Mouse (Mus musculus): ENCODE measurements around the gene Ccser2. TPM values are rescaled to one million over a fixed set of nuclear protein-coding genes. Genes with fewer than 3 reads are reported as not detected.

Gene Ccser2
- total and polyA plus RNA-seq, 3 experiments, result 3.0 to 4.2 TPM; not detected in 1

GRCm38 (mm10) chr14:36863877-36864489 lies 104.6 kb downstream of the Ccser2 start (continued):
- no peak for TF ChIP-seq MAZ (IDR thresholded peaks at IDR 0.05; ENCODE audit: low read depth, low read length)
- TF ChIP-seq NRF1 (IDR thresholded peaks at IDR 0.05; ENCODE audit: insufficient read depth, low read depth, low read length, poor library complexity, severe bottlenecking), result no peak
- TF ChIP-seq ZC3H11A (IDR thresholded peaks at IDR 0.05; ENCODE audit: low read depth, low read length), result peak; percentile 58
- no peak for TF ChIP-seq POLR2AphosphoS2 (IDR thresholded peaks at IDR 0.05; ENCODE audit: low read length)
- TF ChIP-seq MYC (IDR thresholded peaks at IDR 0.05; ENCODE audit: low read depth, low read length), result no peak
- TF ChIP-seq RAD21 (IDR thresholded peaks at IDR 0.05; ENCODE audit: low read depth, low read length), result peak; percentile 59
- TF ChIP-seq POLR2AphosphoS5 (IDR thresholded peaks at IDR 0.05; ENCODE audit: borderline replicate concordance, low read depth, low read length), result no peak
- TF ChIP-seq TAL1 (IDR thresholded peaks at IDR 0.05; ENCODE audit: low read length), result no peak
- no peak for TF ChIP-seq E2F4 (IDR thresholded peaks at IDR 0.05; ENCODE audit: borderline replicate concordance, low read depth, low read length)
- TF ChIP-seq CTCF (IDR thresholded peaks at IDR 0.05 in 2 of 3, conservative IDR thresholded peaks at IDR 0.05 in 1 of 3; ENCODE audit: control insufficient read depth in 1 of 3, insufficient read depth in 1 of 3, low read depth in 2 of 3, low read length in 3 of 3, poor library complexity in 1 of 3, severe bottlenecking in 1 of 3), result peak; percentile 81 to 95 (median 86)
- peak in 1 of 2 experiments; percentile 64; a peak in 2 of 4 replicates for TF ChIP-seq USF2 (IDR thresholded peaks at IDR 0.05; ENCODE audit: borderline replicate concordance in 1 of 2, insufficient read depth in 1 of 2, low read depth in 1 of 2, low read length in 2 of 2)
- TF ChIP-seq ELF1 (IDR thresholded peaks at IDR 0.05; ENCODE audit: low read depth, low read length), result no peak
- no peak for TF ChIP-seq MYB (IDR thresholded peaks at IDR 0.05; ENCODE audit: low read depth, low read length)
- TF ChIP-seq POLR2A (IDR thresholded peaks at IDR 0.05; ENCODE audit: control insufficient read depth in 1 of 2, insufficient read depth in 1 of 2, low read depth in 1 of 2, low read length in 2 of 2, poor library complexity in 1 of 2), result peak in 1 of 2 experiments; percentile 25; a peak in 1 of 4 replicates

- Histone ChIP-seq H3K9me3 (replicated peaks; ENCODE audit: insufficient read depth, low read length) (no peaks in the 10 kb centered on the region), H3K36me3 (ENCODE audit: control insufficient read depth in 1 of 2, insufficient read depth in 2 of 2, low read length in 2 of 2) (no peaks in the 10 kb centered on the region), H3K27me3 (ENCODE audit: control insufficient read depth in 1 of 2, insufficient read depth in 2 of 2, low read length in 2 of 2) (no peaks in the 10 kb centered on the region), H3K27ac (ENCODE audit: control insufficient read depth, low read depth, low read length) (no peak overlapping the region), H3K4me1 (ENCODE audit: control insufficient read depth in 1 of 2, insufficient read depth in 2 of 2, low read length in 2 of 2) (peaks cover 0 to 7% of the 10 kb centered on the region in 2 experiments), H3K79me2 (ENCODE audit: control insufficient read depth, insufficient read depth, low read length, poor library complexity) (no peaks in the 10 kb centered on the region), H3K4me3 (ENCODE audit: control insufficient read depth in 1 of 2, insufficient read depth in 1 of 2, low read depth in 2 of 2, low read length in 2 of 2) (peak overlapping the region; percentile 41 to 50), H3K9ac (ENCODE audit: control insufficient read depth, low read depth, low read length, poor library complexity, severe bottlenecking) (peak overlapping the region; percentile 28; the same call in 1 of the 2 replicates)
- peak; percentile 78 for DNase-seq (ENCODE audit: low read depth, low spot score)
- TF ChIP-seq TBP (IDR thresholded peaks at IDR 0.05; ENCODE audit: low read depth, low read length) (no peak), POLR2AphosphoS5 (IDR thresholded peaks at IDR 0.05; ENCODE audit: borderline replicate concordance, low read depth, low read length) (no peak), CTCF (IDR thresholded peaks at IDR 0.05 in 2 of 3, conservative IDR thresholded peaks at IDR 0.05 in 1 of 3; ENCODE audit: control insufficient read depth in 1 of 3, insufficient read depth in 1 of 3, low read depth in 2 of 3, low read length in 3 of 3, poor library complexity in 1 of 3, severe bottlenecking in 1 of 3) (peak; percentile 82 to 90 (median 83)), GABPA (IDR thresholded peaks at IDR 0.05; ENCODE audit: low read depth, low read length) (no peak), MXI1 (IDR thresholded peaks at IDR 0.05; ENCODE audit: low read depth, low read length) (no peak), BHLHE40 (IDR thresholded peaks at IDR 0.05; ENCODE audit: borderline replicate concordance, low read depth, low read length) (no peak), JUND (IDR thresholded peaks at IDR 0.05; ENCODE audit: low read depth, low read length) (no peak), CHD2 (IDR thresholded peaks at IDR 0.05; ENCODE audit: low read length) (no peak), NRF1 (IDR thresholded peaks at IDR 0.05; ENCODE audit: insufficient read depth, low read depth, low read length, poor library complexity, severe bottlenecking) (no peak), ELF1 (IDR thresholded peaks at IDR 0.05; ENCODE audit: low read depth, low read length) (0 out of 2 replicates have a peak, but pooled peaks have one; percentile 15), TCF12 (IDR thresholded peaks at IDR 0.05; ENCODE audit: low read depth, low read length) (no peak), ETS1 (IDR thresholded peaks at IDR 0.05; ENCODE audit: low read depth, low read length) (no peak), ZNF384 (IDR thresholded peaks at IDR 0.05; ENCODE audit: low read depth, low read length) (no peak), SMC3 (IDR thresholded peaks at IDR 0.05; ENCODE audit: low read depth, low read length) (peak; percentile 90), POLR2A (IDR thresholded peaks at IDR 0.05; ENCODE audit: control insufficient read depth in 1 of 2, insufficient read depth in 1 of 2, low read depth in 1 of 2, low read length in 2 of 2, poor library complexity in 1 of 2) (no peak), GATA1 (IDR thresholded peaks at IDR 0.05; ENCODE audit: low read depth, low read length) (0 out of 2 replicates have a peak, but pooled peaks have one; percentile 23), KAT2A (conservative IDR thresholded peaks at IDR 0.05; ENCODE audit: low read depth, low read length) (no peak), RAD21 (IDR thresholded peaks at IDR 0.05; ENCODE audit: low read depth, low read length) (peak; percentile 83), POLR2AphosphoS2 (IDR thresholded peaks at IDR 0.05; ENCODE audit: low read length) (no peak), NELFE (IDR thresholded peaks at IDR 0.05; ENCODE audit: low read depth, low read length) (no peak), ZMIZ1 (IDR thresholded peaks at IDR 0.05; ENCODE audit: low read depth, low read length) (no peak), ZC3H11A (IDR thresholded peaks at IDR 0.05; ENCODE audit: low read depth, low read length) (peak; percentile 54; the same call in 1 of the 2 replicates), EP300 (IDR thresholded peaks at IDR 0.05; ENCODE audit: low read depth in 1 of 2, low read length in 2 of 2) (no peak)
These were observed 106.2 kb downstream of the Ccser2 start for GRCm38 (mm10) chr14:36862387-36862786.
